Mouse (Mus musculus): Measurements from ENCODE around the gene Gm17387.

- no peak for TF ChIP-seq CTCF (IDR thresholded peaks at IDR 0.05; ENCODE audit: low read depth)
- no peak for TF ChIP-seq EP300 (IDR thresholded peaks at IDR 0.05; ENCODE audit: low read depth)
These were observed 38.7 kb upstream of the Gm17387 start for GRCm38 (mm10) chr7:140990185-140990584.

All from liver, postnatal 0 days (tissue).